Mouse (Mus musculus): ENCODE results near the gene Sult1b1. TPM values are rescaled to one million over a fixed set of nuclear protein-coding genes. Genes with fewer than 3 reads are reported as not detected.

Gene Sult1b1
- not detected in 2 replicates for polyA plus RNA-seq (2014; fragmentation: Nextera tagmentation; extraction: Ambion mirVana)

GRCm38 (mm10) chr5:87538111-87538510 is at the start of gene Sult1b1:
Sult1b1 (minus strand) TSS chr5:87538195.
- no peak within 1 kb of the TSS for H3K4me3 ChIP-seq (ENCODE audit: low read depth, low read length)
- WGBS = 93% methylated on average over 2 of the region's 2 CpGs
- no peak within 1 kb of the TSS for H3K9ac ChIP-seq (ENCODE audit: low read length)
- H3K4me1 ChIP-seq (ENCODE audit: control insufficient read depth, insufficient read depth, low read length) = no peaks in the 10 kb centered on the region
- no peak for ATAC-seq (ENCODE audit: insufficient read depth, low FRiP score, low TSS enrichment)
- H3K4me2 ChIP-seq (ENCODE audit: low read depth) = no peak within 1 kb of the TSS
- no peak for DNase-seq (ENCODE audit: low spot score)
- no peaks in the 10 kb centered on the region for H3K36me3 ChIP-seq (ENCODE audit: control insufficient read depth, insufficient read depth, low read length)
- H3K27ac ChIP-seq (ENCODE audit: low read depth, low read length) = no peak within 1 kb of the TSS
- H3K9me3 ChIP-seq (ENCODE audit: control insufficient read depth, low read length) = no peaks in the 10 kb centered on the region
- H3K27me3 ChIP-seq (ENCODE audit: control insufficient read depth, insufficient read depth, low read length) = no peaks in the 10 kb centered on the region

- Histone ChIP-seq H3K9ac (ENCODE audit: low read length) (no peak overlapping the region), H3K27me3 (ENCODE audit: control insufficient read depth, insufficient read depth, low read length) (no peaks in the 10 kb centered on the region), H3K36me3 (ENCODE audit: control insufficient read depth, insufficient read depth, low read length) (no peaks in the 10 kb centered on the region), H3K9me3 (ENCODE audit: control insufficient read depth, low read length) (no peaks in the 10 kb centered on the region), H3K27ac (ENCODE audit: low read depth, low read length) (no peak overlapping the region), H3K4me3 (ENCODE audit: low read depth, low read length) (no peak overlapping the region), H3K4me2 (ENCODE audit: low read depth) (no peak overlapping the region), H3K4me1 (ENCODE audit: control insufficient read depth, insufficient read depth, low read length) (no peaks in the 10 kb centered on the region)
- ATAC-seq (ENCODE audit: insufficient read depth, low FRiP score, low TSS enrichment) = no peak
- DNase-seq (ENCODE audit: low spot score) = no peak
- WGBS = 85% methylated on average over 1 of the region's 1 CpGs
These were observed 42.4 kb upstream of the Sult1b1 start for GRCm38 (mm10) chr5:87580389-87580788.

GRCm38 (mm10) chr5:87574174-87574573 is 36.2 kb upstream of the Sult1b1 start:
- ATAC-seq (ENCODE audit: insufficient read depth, low FRiP score, low TSS enrichment) = no peak
- H3K4me2 ChIP-seq (ENCODE audit: low read depth) = no peak overlapping the region
- H3K27ac ChIP-seq (ENCODE audit: low read depth, low read length) = no peak overlapping the region
- H3K36me3 ChIP-seq (ENCODE audit: control insufficient read depth, insufficient read depth, low read length) = no peaks in the 10 kb centered on the region
- no peaks in the 10 kb centered on the region for H3K4me1 ChIP-seq (ENCODE audit: control insufficient read depth, insufficient read depth, low read length)
- DNase-seq (ENCODE audit: low spot score) = no peak
- WGBS = 59% methylated on average over 1 of the region's 1 CpGs
- no peak overlapping the region for H3K9ac ChIP-seq (ENCODE audit: low read length)
- no peaks in the 10 kb centered on the region for H3K27me3 ChIP-seq (ENCODE audit: control insufficient read depth, insufficient read depth, low read length)
- H3K4me3 ChIP-seq (ENCODE audit: low read depth, low read length) = no peak overlapping the region
- no peaks in the 10 kb centered on the region for H3K9me3 ChIP-seq (ENCODE audit: control insufficient read depth, low read length)

GRCm38 (mm10) chr5:87573490-87573889 is 35.5 kb upstream of the Sult1b1 start:
- H3K4me3 ChIP-seq (ENCODE audit: low read depth, low read length) = no peak overlapping the region
- H3K36me3 ChIP-seq (ENCODE audit: control insufficient read depth, insufficient read depth, low read length) = no peaks in the 10 kb centered on the region
- DNase-seq (ENCODE audit: low spot score) = no peak
- no peaks in the 10 kb centered on the region for H3K27me3 ChIP-seq (ENCODE audit: control insufficient read depth, insufficient read depth, low read length)
- WGBS = 68% methylated on average over 5 of the region's 5 CpGs
- no peak overlapping the region for H3K27ac ChIP-seq (ENCODE audit: low read depth, low read length)
- H3K9ac ChIP-seq (ENCODE audit: low read length) = no peak overlapping the region
- H3K4me1 ChIP-seq (ENCODE audit: control insufficient read depth, insufficient read depth, low read length) = no peaks in the 10 kb centered on the region
- ATAC-seq (ENCODE audit: insufficient read depth, low FRiP score, low TSS enrichment) = no peak
- no peaks in the 10 kb centered on the region for H3K9me3 ChIP-seq (ENCODE audit: control insufficient read depth, low read length)
- H3K4me2 ChIP-seq (ENCODE audit: low read depth) = no peak overlapping the region

GRCm38 (mm10) chr5:87572781-87573180 is 34.8 kb upstream of the Sult1b1 start:
- ATAC-seq (ENCODE audit: insufficient read depth, low FRiP score, low TSS enrichment) = no peak

GRCm38 (mm10) chr5:87568845-87569244 is 30.9 kb upstream of the Sult1b1 start, which contains the start of gene Sult1d1:
Sult1d1 (minus strand) TSS chr5:87569027.
- Histone ChIP-seq H3K4me2 (ENCODE audit: low read depth) (no peak within 1 kb of the TSS), H3K4me3 (ENCODE audit: low read depth, low read length) (no peak within 1 kb of the TSS), H3K27me3 (ENCODE audit: control insufficient read depth, insufficient read depth, low read length) (no peaks in the 10 kb centered on the region), H3K27ac (ENCODE audit: low read depth, low read length) (no peak within 1 kb of the TSS), H3K4me1 (ENCODE audit: control insufficient read depth, insufficient read depth, low read length) (no peaks in the 10 kb centered on the region), H3K36me3 (ENCODE audit: control insufficient read depth, insufficient read depth, low read length) (no peaks in the 10 kb centered on the region), H3K9me3 (ENCODE audit: control insufficient read depth, low read length) (no peaks in the 10 kb centered on the region), H3K9ac (ENCODE audit: low read length) (no peak within 1 kb of the TSS)
- DNase-seq (ENCODE audit: low spot score) (no peak), ATAC-seq (ENCODE audit: insufficient read depth, low FRiP score, low TSS enrichment) (no peak)
- WGBS = 75% methylated on average over 5 of the region's 5 CpGs

More at GRCm38 (mm10) chr5:87572781-87573180, 34.8 kb upstream of the Sult1b1 start:
- no peaks in the 10 kb centered on the region for H3K27me3 ChIP-seq (ENCODE audit: control insufficient read depth, insufficient read depth, low read length)
- no peaks in the 10 kb centered on the region for H3K4me1 ChIP-seq (ENCODE audit: control insufficient read depth, insufficient read depth, low read length)
- no peak for DNase-seq (ENCODE audit: low spot score)
- H3K9ac ChIP-seq (ENCODE audit: low read length) = no peak overlapping the region
- H3K36me3 ChIP-seq (ENCODE audit: control insufficient read depth, insufficient read depth, low read length) = no peaks in the 10 kb centered on the region
- no peak overlapping the region for H3K27ac ChIP-seq (ENCODE audit: low read depth, low read length)
- no peaks in the 10 kb centered on the region for H3K9me3 ChIP-seq (ENCODE audit: control insufficient read depth, low read length)
- WGBS = 85% methylated on average over 6 of the region's 6 CpGs
- H3K4me2 ChIP-seq (ENCODE audit: low read depth) = no peak overlapping the region
- no peak overlapping the region for H3K4me3 ChIP-seq (ENCODE audit: low read depth, low read length)

- Histone ChIP-seq H3K27ac (ENCODE audit: low read depth, low read length) (no peak overlapping the region), H3K4me3 (ENCODE audit: low read depth, low read length) (no peak overlapping the region), H3K9me3 (ENCODE audit: control insufficient read depth, low read length) (no peaks in the 10 kb centered on the region), H3K36me3 (ENCODE audit: control insufficient read depth, insufficient read depth, low read length) (no peaks in the 10 kb centered on the region), H3K4me2 (ENCODE audit: low read depth) (no peak overlapping the region), H3K27me3 (ENCODE audit: control insufficient read depth, insufficient read depth, low read length) (no peaks in the 10 kb centered on the region), H3K9ac (ENCODE audit: low read length) (no peak overlapping the region), H3K4me1 (ENCODE audit: control insufficient read depth, insufficient read depth, low read length) (no peaks in the 10 kb centered on the region)
- 80% methylated on average over 1 of the region's 1 CpGs for WGBS
- DNase-seq (ENCODE audit: low spot score) (no peak), ATAC-seq (ENCODE audit: insufficient read depth, low FRiP score, low TSS enrichment) (no peak)
These were observed 29.3 kb upstream of the Sult1b1 start for GRCm38 (mm10) chr5:87567306-87567705.

- H3K27ac ChIP-seq (ENCODE audit: low read depth, low read length) = no peak overlapping the region
- H3K27me3 ChIP-seq (ENCODE audit: control insufficient read depth, insufficient read depth, low read length) = no peaks in the 10 kb centered on the region
- no peak overlapping the region for H3K4me3 ChIP-seq (ENCODE audit: low read depth, low read length)
- ATAC-seq (ENCODE audit: insufficient read depth, low FRiP score, low TSS enrichment) (no peak), DNase-seq (ENCODE audit: low spot score) (no peak)
- H3K9ac ChIP-seq (ENCODE audit: low read length) = no peak overlapping the region
- no peaks in the 10 kb centered on the region for H3K36me3 ChIP-seq (ENCODE audit: control insufficient read depth, insufficient read depth, low read length)
- H3K4me2 ChIP-seq (ENCODE audit: low read depth) = no peak overlapping the region
- H3K9me3 ChIP-seq (ENCODE audit: control insufficient read depth, low read length) = no peaks in the 10 kb centered on the region
- H3K4me1 ChIP-seq (ENCODE audit: control insufficient read depth, insufficient read depth, low read length) = no peaks in the 10 kb centered on the region
These were observed 25.0 kb upstream of the Sult1b1 start for GRCm38 (mm10) chr5:87562966-87563365.

GRCm38 (mm10) chr5:87562526-87562925 is 24.5 kb upstream of the Sult1b1 start:
- H3K9ac ChIP-seq (ENCODE audit: low read length) = no peak overlapping the region
- no peaks in the 10 kb centered on the region for H3K27me3 ChIP-seq (ENCODE audit: control insufficient read depth, insufficient read depth, low read length)
- DNase-seq (ENCODE audit: low spot score) (no peak), ATAC-seq (ENCODE audit: insufficient read depth, low FRiP score, low TSS enrichment) (no peak)
- no peak overlapping the region for H3K4me2 ChIP-seq (ENCODE audit: low read depth)
- 84% methylated on average over 4 of the region's 4 CpGs for WGBS
- no peak overlapping the region for H3K27ac ChIP-seq (ENCODE audit: low read depth, low read length)
- H3K9me3 ChIP-seq (ENCODE audit: control insufficient read depth, low read length) = no peaks in the 10 kb centered on the region
- no peaks in the 10 kb centered on the region for H3K36me3 ChIP-seq (ENCODE audit: control insufficient read depth, insufficient read depth, low read length)
- no peaks in the 10 kb centered on the region for H3K4me1 ChIP-seq (ENCODE audit: control insufficient read depth, insufficient read depth, low read length)
- H3K4me3 ChIP-seq (ENCODE audit: low read depth, low read length) = no peak overlapping the region

Measured in neural tube, embryonic 11.5 days (tissue).